Mouse (Mus musculus) thymus, postnatal 14 days (tissue): Measurements from ENCODE around the gene Tma7.

Experiments used
- DNase-seq: peaks from one replicate; pipeline ENCODE4 v3.0.0; 2021

Tma7 gene

DNA sequence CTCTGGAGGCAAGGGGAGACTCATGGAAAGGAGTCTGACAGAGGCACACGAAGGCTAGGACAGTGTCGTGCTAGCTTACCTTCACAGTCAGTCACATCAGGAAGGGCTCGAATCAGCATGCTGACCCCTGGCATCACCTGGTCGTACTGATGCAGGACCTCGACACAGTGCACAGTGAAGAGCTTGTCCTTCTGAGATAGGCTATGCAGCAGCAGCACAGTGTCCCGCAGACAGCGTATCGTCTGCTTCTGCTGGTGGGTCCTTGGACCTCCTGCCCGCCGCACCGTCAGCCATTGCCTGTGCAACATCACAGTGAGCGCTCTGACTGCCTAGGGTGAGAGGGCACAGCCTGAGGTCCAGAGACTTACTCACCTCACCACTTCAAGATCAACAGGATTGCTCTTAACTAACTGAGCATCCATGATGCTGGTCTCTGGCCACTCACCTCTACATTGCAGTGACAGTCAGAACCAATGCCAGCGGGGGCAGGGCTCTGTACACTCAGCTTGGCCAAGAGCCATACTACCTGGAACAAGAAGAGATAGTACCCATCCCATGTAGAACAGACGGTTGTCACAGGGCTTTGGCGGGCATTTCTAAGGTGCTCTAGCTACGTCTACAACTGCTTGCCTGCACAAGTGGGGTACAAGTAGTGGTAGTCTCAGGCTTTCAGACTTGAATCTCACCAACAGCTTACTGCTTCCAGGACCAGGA lies 22.0 kb downstream of the Tma7 start:
- DNase-seq = peak; percentile 17

DNA sequence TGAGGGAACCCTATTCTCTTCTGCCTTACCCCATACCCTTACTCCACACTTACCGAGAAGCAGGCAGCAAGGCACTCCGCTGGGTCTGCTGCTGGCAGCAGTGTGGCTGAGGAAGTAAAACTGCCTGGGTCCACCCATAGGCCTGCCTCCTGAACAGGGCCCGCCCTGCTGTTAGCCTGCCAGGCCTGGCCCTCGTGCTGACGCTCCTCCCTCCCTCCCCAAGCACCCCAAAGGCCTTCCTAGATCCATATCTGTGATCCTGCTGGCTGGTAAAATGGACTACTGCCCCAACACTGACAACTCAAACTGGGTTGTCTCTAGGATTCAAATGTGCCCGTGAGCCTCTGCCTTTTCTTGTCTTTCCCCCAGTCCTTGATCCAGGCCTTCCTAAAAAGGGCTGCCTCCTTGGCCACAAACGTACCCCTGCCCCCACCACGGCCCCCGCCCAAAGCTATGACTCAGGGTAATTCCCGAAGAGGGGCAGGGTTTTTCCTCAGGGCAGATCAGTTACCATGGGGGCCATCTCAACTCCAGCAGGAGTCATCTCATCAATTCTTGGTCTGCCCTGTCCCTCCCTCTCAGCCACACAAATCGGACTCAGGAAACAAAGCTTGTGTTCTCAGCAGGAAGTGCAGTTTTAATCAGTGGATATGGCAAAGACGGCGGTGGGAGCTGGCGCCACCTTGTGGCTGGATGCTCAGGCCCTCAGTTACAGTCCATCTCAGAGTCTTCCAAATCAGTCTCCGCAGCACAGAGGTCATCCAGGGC lies 23.1 kb downstream of the Tma7 start, which contains the start of gene Trex1:
Trex1 (minus strand) TSS at position 599 of the 768 bp plus-strand sequence.
- DNase-seq = peak; percentile 87

- no peak for DNase-seq
These were observed 24.2 kb downstream of the Tma7 start for GRCm38 (mm10) chr9:109058006-109058765.

- DNase-seq = no peak
These were observed 24.8 kb downstream of the Tma7 start for GRCm38 (mm10) chr9:109057543-109057942.

DNA sequence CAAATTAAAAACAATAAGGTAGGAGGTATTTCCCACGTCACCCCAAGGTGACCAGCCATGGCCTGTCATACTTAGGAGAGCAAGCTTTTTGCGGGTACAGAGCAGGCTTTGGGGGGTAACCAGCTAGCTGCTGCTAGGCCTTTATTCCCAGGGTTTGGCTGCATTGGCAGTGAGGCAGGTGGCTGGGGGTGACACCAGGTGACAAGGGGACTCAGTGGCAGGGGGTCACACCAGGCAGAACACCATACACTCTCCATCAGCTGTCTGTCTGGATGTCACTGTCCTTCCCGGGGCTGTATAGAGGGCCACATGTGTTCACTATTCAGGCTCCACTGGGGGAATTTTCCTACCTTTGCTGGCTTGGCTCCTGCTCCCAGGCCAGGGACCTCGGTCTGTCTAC lies 25.5 kb downstream of the Tma7 start:
- DNase-seq = no peak

GRCm38 (mm10) chr9:109056081-109056690 lies 26.2 kb downstream of the Tma7 start:
- no peak for DNase-seq

GRCm38 (mm10) chr9:109055271-109056030 lies 26.9 kb downstream of the Tma7 start:
- DNase-seq = no peak

DNA sequence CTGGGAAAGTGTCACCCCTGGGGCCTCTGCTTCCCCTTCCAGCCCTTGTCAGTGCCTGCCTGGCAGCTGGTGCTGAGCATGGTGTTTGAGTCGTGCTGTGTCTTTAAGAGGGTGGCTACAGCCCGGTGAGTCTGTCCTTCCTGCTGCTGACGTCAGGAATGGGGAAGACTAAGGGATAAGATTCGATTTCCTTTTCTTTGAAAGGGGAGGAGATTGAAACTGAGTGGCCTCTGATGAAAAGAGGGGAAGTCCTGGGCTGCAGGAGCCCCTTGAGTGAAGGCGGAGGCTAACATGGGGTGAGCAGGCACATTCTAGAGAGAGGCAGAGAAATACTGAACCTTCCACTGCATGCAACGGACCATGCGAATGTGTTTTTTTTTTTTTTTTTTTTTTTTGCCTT lies 27.7 kb downstream of the Tma7 start:
- DNase-seq = peak; percentile 63

GRCm38 (mm10) chr9:109053851-109054250 lies 28.5 kb downstream of the Tma7 start:
- no peak for DNase-seq

DNA sequence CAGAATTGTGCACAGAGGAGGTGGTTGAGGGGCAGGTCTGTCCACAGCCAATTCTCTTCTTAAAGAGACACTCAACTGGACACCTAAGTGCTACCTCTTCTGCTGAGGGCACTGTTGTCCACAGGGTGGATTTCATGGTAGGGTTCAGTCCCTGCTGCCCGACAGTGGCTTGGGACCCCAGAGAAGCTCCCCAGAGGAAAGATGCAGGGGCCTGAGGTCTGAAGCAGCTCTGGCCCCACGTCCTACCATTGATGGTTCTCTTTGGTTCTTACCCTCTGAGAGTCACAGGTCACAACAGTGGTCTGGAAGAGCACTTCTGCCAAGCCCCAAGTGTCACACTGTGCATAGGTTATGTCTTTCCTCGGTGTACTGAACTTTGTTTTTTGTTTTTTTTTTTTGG lies 29.0 kb downstream of the Tma7 start:
- no peak for DNase-seq

DNA sequence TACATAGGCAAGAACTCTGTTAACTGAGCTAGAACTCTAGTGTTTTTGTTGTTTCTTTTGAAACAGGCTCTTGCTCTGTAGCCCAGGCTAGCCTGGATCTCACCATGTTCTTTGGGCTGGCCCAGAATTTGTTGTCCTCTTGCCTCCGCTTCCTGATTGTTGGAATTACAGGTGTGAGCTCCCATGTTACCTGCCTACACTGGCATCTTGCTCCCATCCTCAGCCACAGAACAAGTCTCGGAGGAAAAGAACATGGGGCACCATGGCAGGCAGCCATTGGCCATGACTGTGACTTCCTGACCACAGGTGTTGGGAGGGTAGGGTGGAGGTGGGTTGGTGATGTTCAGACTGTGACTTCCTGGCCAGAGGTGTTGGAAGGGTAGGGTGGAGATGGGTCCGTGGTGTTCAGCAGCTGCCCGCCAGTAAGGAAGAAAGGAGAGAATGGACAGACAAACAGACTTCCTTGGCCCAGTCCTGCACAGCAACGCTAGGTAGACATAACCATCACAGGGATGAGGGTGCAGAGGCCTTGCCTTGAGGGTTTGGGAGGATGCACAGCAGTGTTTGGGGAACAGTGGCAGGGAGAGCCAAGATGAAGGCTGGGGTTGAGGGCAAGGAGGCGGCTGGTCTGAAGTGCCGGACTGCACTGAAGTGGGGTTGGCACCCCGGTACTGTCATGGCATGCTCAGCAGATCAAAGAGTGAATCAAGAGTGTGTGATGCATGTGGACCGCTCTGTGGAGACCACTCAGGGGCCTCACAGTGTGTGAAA lies 29.7 kb downstream of the Tma7 start:
- DNase-seq = peak; percentile 42

- no peak for DNase-seq
These were observed 30.5 kb downstream of the Tma7 start for GRCm38 (mm10) chr9:109051651-109052489.

DNA sequence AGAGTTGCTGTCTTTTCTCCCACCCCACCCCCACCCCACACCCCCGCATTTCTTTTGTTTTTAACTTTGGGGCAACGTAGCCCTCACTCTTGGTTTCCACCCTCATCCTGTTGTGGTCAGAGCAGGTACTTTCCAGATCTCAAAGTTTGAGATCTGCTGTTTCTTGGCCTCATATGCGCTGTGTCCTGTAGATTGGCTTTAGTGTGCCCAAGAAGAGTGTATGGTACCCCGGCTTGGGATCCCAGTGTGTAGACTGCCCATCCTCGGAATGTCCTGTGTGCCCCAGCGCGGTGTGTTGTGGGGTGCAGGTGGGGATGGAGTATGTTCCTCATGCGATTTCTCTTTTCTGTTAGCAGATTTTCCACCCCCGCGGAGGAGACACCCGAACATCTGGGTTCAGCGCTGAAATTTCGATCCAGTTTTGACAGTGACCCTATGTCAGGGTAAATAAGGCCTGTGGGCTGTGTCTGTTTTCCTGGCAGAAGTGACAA lies 31.3 kb downstream of the Tma7 start:
- DNase-seq = peak; percentile 60

GRCm38 (mm10) chr9:109050674-109050997 lies 31.8 kb downstream of the Tma7 start:
- DNase-seq = no peak

DNA sequence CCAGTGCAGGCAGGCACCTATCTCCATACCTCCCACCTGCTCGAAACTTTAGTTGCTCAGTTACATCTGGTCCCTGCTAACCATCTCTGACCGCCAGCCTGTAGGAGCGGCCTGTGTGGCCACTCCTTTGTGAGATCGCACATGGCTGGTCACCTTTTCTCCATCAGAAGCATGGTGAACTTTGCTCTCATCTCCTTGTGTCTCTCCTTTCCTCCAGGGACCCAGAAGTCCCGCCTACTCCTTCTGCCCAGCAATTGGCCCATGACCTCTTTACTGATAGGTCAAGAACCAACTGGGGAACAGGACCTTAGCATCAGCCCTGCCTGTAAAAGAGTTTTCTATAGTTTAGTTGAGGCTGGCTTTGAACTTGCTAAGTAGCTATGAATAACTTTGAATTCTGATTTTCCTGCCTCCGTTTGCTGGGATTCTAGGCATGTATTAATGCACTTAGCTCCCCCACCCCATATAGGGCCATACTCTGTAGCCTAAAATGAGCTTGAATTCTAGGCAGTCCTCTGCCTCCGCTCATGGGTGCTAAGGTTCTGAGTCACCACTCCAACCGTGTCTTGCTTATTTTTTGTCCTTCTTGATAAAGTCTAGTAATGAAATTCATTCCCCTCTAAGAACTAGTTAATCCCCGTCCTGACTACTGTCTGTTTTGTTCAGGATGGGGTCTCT lies 32.3 kb downstream of the Tma7 start:
- DNase-seq = no peak

DNA sequence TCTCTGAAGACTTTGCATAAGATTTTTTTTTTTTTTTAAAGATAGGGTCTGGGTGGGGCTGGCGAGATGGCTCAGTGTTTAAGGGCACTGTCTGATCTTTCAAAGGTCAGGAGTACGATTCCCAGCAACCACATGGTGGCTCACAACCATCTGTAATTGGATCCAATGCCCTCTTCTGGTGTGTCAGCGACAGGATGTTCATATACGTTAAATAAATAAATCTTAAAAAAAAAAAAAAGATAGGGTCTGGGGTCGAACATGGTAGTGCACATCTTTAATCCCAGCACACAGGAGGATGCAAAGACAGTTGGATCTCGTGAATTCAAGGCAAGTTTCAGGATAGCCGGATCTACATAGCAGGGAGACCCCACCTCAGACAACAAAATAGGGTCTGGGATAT lies 33.1 kb downstream of the Tma7 start:
- no peak for DNase-seq

- DNase-seq = peak; percentile 84
These were observed 36.1 kb downstream of the Tma7 start for GRCm38 (mm10) chr9:109046306-109046705.

DNA sequence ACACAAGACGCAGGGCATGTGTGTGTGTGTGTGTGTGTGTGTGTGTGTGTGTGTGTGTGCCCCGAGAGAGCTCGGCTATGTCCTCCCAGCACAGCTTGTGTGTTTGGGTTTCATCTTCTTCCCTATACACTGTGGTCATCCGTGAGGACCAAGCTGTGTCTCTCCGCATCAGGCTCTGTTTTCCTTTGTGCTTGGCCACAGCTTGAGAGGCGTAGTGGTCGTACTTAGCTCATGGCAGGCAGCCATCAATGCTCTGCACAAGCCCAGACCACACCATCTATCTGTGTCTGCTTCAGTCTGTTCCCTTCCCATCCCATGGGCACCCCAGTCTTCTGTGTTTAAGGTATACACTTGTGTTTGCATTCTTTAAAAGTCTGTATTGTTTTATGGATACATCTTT lies 41.0 kb downstream of the Tma7 start:
- DNase-seq = no peak

- no peak for DNase-seq
These were observed 41.5 kb downstream of the Tma7 start for GRCm38 (mm10) chr9:109040906-109041305.

GRCm38 (mm10) chr9:109040216-109040615 lies 42.2 kb downstream of the Tma7 start:
- DNase-seq = no peak
